ENCODE assay signal across 18 mouse cellular contexts in the genomic region with DNA sequence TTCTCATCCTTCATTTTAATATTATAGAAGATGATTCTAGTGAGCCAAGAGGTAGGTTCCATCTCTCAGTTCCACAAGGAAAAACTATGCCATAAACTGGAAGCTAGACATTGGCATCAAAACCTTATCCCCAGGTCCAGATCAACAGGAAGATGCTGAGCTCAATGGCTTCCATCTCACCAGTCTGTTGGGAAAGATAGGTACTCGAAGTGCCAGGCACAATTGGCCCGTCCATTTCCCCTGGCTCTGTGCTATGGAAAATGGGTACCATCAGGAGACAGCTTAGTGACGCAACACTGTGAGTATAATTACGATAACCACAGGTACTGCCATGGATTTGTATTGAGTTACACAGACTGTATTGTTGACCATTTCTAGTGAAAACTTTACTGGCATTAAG.
A peak's percentile ranks its signal among the peaks of the same experiment; 100 is the strongest.
DNase-seq lines count a peak whose midpoint lies in the region.
"Had no signal": no experiment of that assay in that cellular context is flagged by ENCODE, and none has a peak within 500 bp of the region (broad histone marks: within the 10 kb centered on the region; RNA-seq: fewer than 3 reads in every experiment).

No protein-coding gene starts in this region.

- no peaks in the 10 kb centered on the region for H3K27me3 ChIP-seq in heart, embryonic 10.5 days (ENCODE audit: insufficient read depth, poor library complexity, severe bottlenecking)
- H3K27me3 ChIP-seq in limb, embryonic 10.5 days (ENCODE audit: low read depth, poor library complexity, severe bottlenecking) = no peaks in the 10 kb centered on the region
- H3K27me3 ChIP-seq: embryonic facial prominence, embryonic 12.5 days; embryonic facial prominence, embryonic 15.5 days; heart, embryonic 13.5 days had no signal

- peaks cover 11% of the 10 kb centered on the region; the same call in 1 of the 2 replicates for H3K4me1 ChIP-seq in heart, embryonic 10.5 days
- peaks cover 21% of the 10 kb centered on the region for H3K4me1 ChIP-seq in limb, embryonic 10.5 days
- H3K4me1 ChIP-seq: embryonic facial prominence, embryonic 12.5 days; embryonic facial prominence, embryonic 15.5 days had no signal

- peaks cover 5% of the 10 kb centered on the region for H3K9me3 ChIP-seq in heart, embryonic 10.5 days
- 0 out of 2 replicates have a peak, but pooled peaks cover 2% of the 10 kb centered on the region for H3K9me3 ChIP-seq in limb, embryonic 10.5 days (replicated peaks)
- H3K9me3 ChIP-seq: embryonic facial prominence, embryonic 12.5 days had no signal

- no peak overlapping the region for H3K27ac ChIP-seq in heart, embryonic 10.5 days
- no peak overlapping the region for H3K27ac ChIP-seq in limb, embryonic 10.5 days
- H3K27ac ChIP-seq: embryonic facial prominence, embryonic 12.5 days; embryonic facial prominence, embryonic 15.5 days; heart, embryonic 13.5 days; hindbrain, embryonic 14.5 days; hindbrain, postnatal 0 days had no signal

- 83% methylated on average over 4 of the region's 4 CpGs for WGBS in heart, embryonic 10.5 days
- WGBS in limb, embryonic 10.5 days = 88% methylated on average over 4 of the region's 4 CpGs

- no peaks in the 10 kb centered on the region for H3K36me3 ChIP-seq in heart, embryonic 10.5 days
- H3K36me3 ChIP-seq in limb, embryonic 10.5 days = no peaks in the 10 kb centered on the region
- H3K36me3 ChIP-seq: embryonic facial prominence, embryonic 12.5 days; embryonic facial prominence, embryonic 15.5 days; heart, embryonic 13.5 days had no signal

- no peak overlapping the region for H3K4me3 ChIP-seq in heart, embryonic 10.5 days
- H3K4me3 ChIP-seq in limb, embryonic 10.5 days = no peak overlapping the region
- H3K4me3 ChIP-seq: embryonic facial prominence, embryonic 12.5 days; embryonic facial prominence, embryonic 15.5 days; heart, embryonic 13.5 days had no signal

- DNase-seq in cerebellum, adult 9-11 months = peak; percentile 17
- no peak for DNase-seq in cerebellum, adult 8-10 months
- peak; percentile 35 for DNase-seq in heart, embryonic 10.5 days (ENCODE audit: low spot score)
- no peak for DNase-seq in heart, adult 18-20 months
- DNase-seq in limb, embryonic 10.5 days (ENCODE audit: low spot score) = peak; percentile 4
- no peak for DNase-seq in frontal cortex, postnatal 10 days (ENCODE audit: low spot score in 2 of 2)
- DNase-seq: adrenal gland, adult 8-10 months; adrenal gland, postnatal 25 days; forebrain, postnatal 0 days; gastrocnemius, postnatal 25 days; heart, postnatal 14 days; heart, postnatal 4 days; kidney, adult 2 months had no signal

Comparison
In these comparisons a context has a peak if more than half of its experiments do, and no peak if none do; other contexts are left out.
1. DNase-seq: peak in cerebellum, adult 9-11 months (single experiment), heart, embryonic 10.5 days (single experiment) and limb, embryonic 10.5 days (single experiment); none in cerebellum, adult 8-10 months (single experiment), heart, adult 18-20 months (0 of 2) and frontal cortex, postnatal 10 days (0 of 2).